Mouse (Mus musculus): ENCODE measurements around the gene Fut11.
"Not testable (repeated sequence)": the region's sequence is repeated elsewhere in the genome, so short reads cannot be mapped to it uniquely, and the experiment has no call there.

DNA sequence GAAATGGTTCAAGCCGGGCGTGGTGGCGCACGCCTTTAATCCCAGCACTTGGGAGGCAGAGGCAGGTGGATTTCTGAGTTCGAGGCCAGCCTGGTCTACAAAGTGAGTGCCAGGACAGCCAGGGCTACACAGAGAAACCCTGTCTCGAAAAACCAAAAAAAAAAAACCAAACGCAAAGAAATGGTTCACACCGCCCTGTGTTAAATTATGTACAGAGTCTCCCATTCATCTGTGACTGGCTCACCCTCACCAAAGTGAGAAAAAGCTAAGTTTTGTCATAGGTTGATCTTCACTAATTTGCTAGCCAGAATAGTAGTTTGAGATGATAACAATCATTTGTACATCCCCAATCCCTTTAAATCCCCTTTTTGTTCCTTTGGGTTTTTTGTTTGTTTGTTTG is 8.7 kb downstream of the Fut11 start:
- not testable (repeated sequence) for TF ChIP-seq CTCF, EP300 (IDR thresholded peaks at IDR 0.05; ENCODE audit: low read depth)

Measured in liver, embryonic 14.5 days (tissue).